Mouse (Mus musculus) spleen, adult 2 months (tissue): ENCODE measurements at regions not wholly inside any gene's neighbourhood (a gene's known extent, or its start where the extent isn't known, plus 50 kb on each side); places are given as distances from the start of the nearest gene placed in this dataset.

ENCODE experiments used
- CTCF ChIP-seq: fragments of 200-500 bp; IDR thresholded peaks from 2 replicates; pipeline ENCODE4 v1.5.1; 2011; ENCODE audit warnings: mild to moderate bottlenecking, inconsistent platforms; ENCODE audit not compliant: insufficient read depth, insufficient read length, insufficient replicate concordance; ENCODE audit errors: extremely low read depth
- POLR2A ChIP-seq: fragments of 200-500 bp; IDR thresholded peaks from 2 replicates; pipeline ENCODE4 v1.6.1; 2011; ENCODE audit warnings: low read depth, low read length, inconsistent platforms

GRCm38 (mm10) chr3:8740710-8741109 is 869.2 kb downstream of the Zfp704 start:
- no peak for TF ChIP-seq CTCF
- TF ChIP-seq POLR2A: no peak
